ENCODE assay signal across 9 mouse cellular contexts in genomic region chr7:29289856-29290255, GRCm38 (mm10). TPM values are rescaled to one million over a fixed set of nuclear protein-coding genes. Genes with fewer than 3 reads are reported as not detected.
DNase-seq lines count a peak whose midpoint lies in the region; ATAC-seq and TF ChIP-seq lines count a peak whose summit lies in the region.
"Had no signal": no experiment of that assay in that cellular context is flagged by ENCODE, and none has a peak within 500 bp of the region (broad histone marks: within the 10 kb centered on the region; RNA-seq: fewer than 3 reads in every experiment).

No protein-coding gene starts in this region.

- no peaks in the 10 kb centered on the region for H3K36me3 ChIP-seq in stomach, postnatal 0 days (ENCODE audit: control insufficient read depth, insufficient read depth, low read length)

- no peak for TF ChIP-seq CTCF in cerebellum, adult 2 months (IDR thresholded peaks at IDR 0.05; ENCODE audit: borderline replicate concordance, insufficient read depth, low read depth, low read length)
- no peak for TF ChIP-seq CTCF in stomach, postnatal 0 days (IDR thresholded peaks at IDR 0.05; ENCODE audit: low read depth)

- H3K4me3 ChIP-seq in cerebellum, adult 2 months (replicated peaks; ENCODE audit: insufficient read depth, low read depth, low read length), result peak overlapping the region; percentile 49
- peak overlapping the region; percentile 55 for H3K4me3 ChIP-seq in stomach, postnatal 0 days (ENCODE audit: low read depth, low read length)

- 94% methylated on average over 6 of the region's 6 CpGs for WGBS in cerebellum, adult 2 months
- WGBS in stomach, postnatal 0 days, result 69% methylated on average over 6 of the region's 6 CpGs

- no peak for TF ChIP-seq POLR2A in cerebellum, adult 2 months (IDR thresholded peaks at IDR 0.05; ENCODE audit: borderline replicate concordance, insufficient read depth, low read length)

- H3K4me2 ChIP-seq in stomach, postnatal 0 days (replicated peaks; ENCODE audit: low read depth), result peak overlapping the region; percentile 88

- H3K9me3 ChIP-seq in stomach, postnatal 0 days (ENCODE audit: control insufficient read depth, low read length), result no peaks in the 10 kb centered on the region

- peaks cover 28% of the 10 kb centered on the region for H3K4me1 ChIP-seq in cerebellum, adult 2 months (ENCODE audit: control insufficient read depth, insufficient read depth, low read length)
- H3K4me1 ChIP-seq in stomach, postnatal 0 days (replicated peaks; ENCODE audit: control insufficient read depth, insufficient read depth), result peaks cover 5% of the 10 kb centered on the region; the same call in 1 of the 2 replicates

- H3K27me3 ChIP-seq in cerebellum, adult 2 months (ENCODE audit: control insufficient read depth, insufficient read depth, low read length), result no peaks in the 10 kb centered on the region
- H3K27me3 ChIP-seq in stomach, postnatal 0 days (ENCODE audit: control insufficient read depth, insufficient read depth, low read length), result no peaks in the 10 kb centered on the region

- H3K27ac ChIP-seq in cerebellum, adult 2 months (ENCODE audit: insufficient read depth, low read length), result no peak overlapping the region; the same call in 1 of the 2 replicates
- H3K27ac ChIP-seq in stomach, postnatal 0 days (replicated peaks), result peak overlapping the region; percentile 90
- H3K27ac ChIP-seq: liver, embryonic 14.5 days had no signal

- DNase-seq in cerebellum, adult 2 months, result peak in 1 of 2 experiments; percentile 18
- no peak for DNase-seq in cerebellum, postnatal 14 days
- peak; percentile 48 for DNase-seq in urinary bladder, postnatal 14 days (ENCODE audit: low spot score)
- DNase-seq in urinary bladder, adult 2 months (ENCODE audit: low spot score), result no peak
- peak; percentile 68 to 74 for DNase-seq in lung, adult 18-20 months
- no peak for DNase-seq in stomach, postnatal 0 days (ENCODE audit: low spot score)
- no peak for DNase-seq in adrenal gland, adult (ENCODE audit: inconsistent age in 2 of 2, low spot score in 1 of 2)
- no peak for DNase-seq in right cerebral cortex, adult 2 months (ENCODE audit: low spot score in 2 of 2)

- peak overlapping the region; percentile 67 for H3K9ac ChIP-seq in stomach, postnatal 0 days (ENCODE audit: low read length)
- H3K9ac ChIP-seq: liver, embryonic 14.5 days had no signal

- no peak for ATAC-seq in stomach, postnatal 0 days (ENCODE audit: low FRiP score, low TSS enrichment)

- no peak for TF ChIP-seq EP300 in stomach, postnatal 0 days (optimal IDR thresholded peaks at IDR 0.05)

RNA-seq across cellular contexts. Expression of gene Ppp1r14a, which starts 0.7 kb away (rescaled TPM):
- 81.8 and 99.7 TPM in 2 replicates for polyA plus RNA-seq in cerebellum, adult 2 months (2012; rRNA removed)
- 303 and 338 TPM in 2 replicates for polyA plus RNA-seq in urinary bladder, adult 2 months (2012; rRNA removed)
- 53.3 and 64.8 TPM in 2 replicates for polyA plus RNA-seq in stomach, postnatal 0 days (2015; fragmentation: Nextera tagmentation; extraction: Ambion mirVana)

RNA-seq across cellular contexts. Expression of gene Spint2, which starts 8.1 kb away (rescaled TPM):
- polyA plus RNA-seq in cerebellum, adult 2 months (2012; rRNA removed), result 46.2 and 54.9 TPM in 2 replicates
- 485 and 505 TPM in 2 replicates for polyA plus RNA-seq in urinary bladder, adult 2 months (2012; rRNA removed)
- polyA plus RNA-seq in stomach, postnatal 0 days (2015; fragmentation: Nextera tagmentation; extraction: Ambion mirVana), result 638 and 692 TPM in 2 replicates

RNA-seq across cellular contexts. Expression of gene Dpf1, which starts 13.9 kb away (rescaled TPM):
- 28.3 and 29.8 TPM in 2 replicates for polyA plus RNA-seq in cerebellum, adult 2 months (2012; rRNA removed)
- 1.3 and 2.8 TPM in 2 replicates for polyA plus RNA-seq in urinary bladder, adult 2 months (2012; rRNA removed)
- 1.9 TPM in 2 replicates for polyA plus RNA-seq in stomach, postnatal 0 days (2015; fragmentation: Nextera tagmentation; extraction: Ambion mirVana)

RNA-seq across cellular contexts. Expression of gene 2200002D01Rik, which starts 41.6 kb away (rescaled TPM):
- 0.38 and 0.48 TPM in 2 replicates for polyA plus RNA-seq in cerebellum, adult 2 months (2012; rRNA removed)
- 144 and 178 TPM in 2 replicates for polyA plus RNA-seq in urinary bladder, adult 2 months (2012; rRNA removed)
- polyA plus RNA-seq in stomach, postnatal 0 days (2015; fragmentation: Nextera tagmentation; extraction: Ambion mirVana), result 192 and 201 TPM in 2 replicates

RNA-seq across cellular contexts. Expression of gene Yif1b, which starts 51.7 kb away (rescaled TPM):
- 131 and 143 TPM in 2 replicates for polyA plus RNA-seq in cerebellum, adult 2 months (2012; rRNA removed)
- 43.4 and 45.5 TPM in 2 replicates for polyA plus RNA-seq in urinary bladder, adult 2 months (2012; rRNA removed)
- polyA plus RNA-seq in stomach, postnatal 0 days (2015; fragmentation: Nextera tagmentation; extraction: Ambion mirVana), result 62.8 and 74.1 TPM in 2 replicates

Comparison
In these comparisons a context has a peak if more than half of its experiments do, and no peak if none do; other contexts are left out.
1. DNase-seq: peak in urinary bladder, postnatal 14 days (single experiment) and lung, adult 18-20 months (2 of 2); none in cerebellum, postnatal 14 days (0 of 2), urinary bladder, adult 2 months (single experiment), stomach, postnatal 0 days (single experiment), adrenal gland, adult (0 of 2) and right cerebral cortex, adult 2 months (0 of 2).